Mouse (Mus musculus) liver, embryonic 14.5 days (tissue): Measurements from ENCODE around the gene Alg12.

Experiments used
- CTCF ChIP-seq: IDR thresholded peaks from 2 replicates; pipeline ENCODE4 v1.5.1; 2016; ENCODE audit warnings: antibody characterized with exemption, low read depth, control low read depth
- EP300 ChIP-seq: IDR thresholded peaks from 2 replicates; pipeline ENCODE4 v1.6.1; 2016; ENCODE audit warnings: antibody characterized with exemption, low read depth

GRCm38 (mm10) chr15:88851076-88851475 is 32.0 kb upstream of the Alg12 start:
- no peak for TF ChIP-seq EP300
- no peak for TF ChIP-seq CTCF
